Mouse (Mus musculus) embryonic facial prominence, embryonic 11.5 days (tissue): ENCODE data around the gene Tmem212. TPM values are rescaled to one million over a fixed set of nuclear protein-coding genes. Genes with fewer than 3 reads are reported as not detected.

Source experiments
- ATAC-seq: fragments of 200-750 bp; cut with Nextera tagmentation; replicated peaks from 2 replicates; pipeline ENCODE4 v1.8.0; 2017; ENCODE audit warnings: low read depth; ENCODE audit not compliant: insufficient number of reproducible peaks, low FRiP score, low TSS enrichment
- DNase-seq: peaks from one replicate; pipeline ENCODE4 v3.0.0-alpha.2; 2015; ENCODE audit warnings: low spot score
- H3K27ac ChIP-seq: fragments of 300-500 bp; sonication (generic); replicated peaks from 2 replicates; pipeline ENCODE4 v1.5.1; 2014; ENCODE audit warnings: mild to moderate bottlenecking, low read depth, low read length, control low read depth
- H3K27me3 ChIP-seq: fragments of 300-500 bp; sonication (generic); 2 replicates; pipeline ENCODE4 v1.6.1; 2014; ENCODE audit warnings: mild to moderate bottlenecking, low read length, moderate library complexity, mixed read lengths; ENCODE audit not compliant: control insufficient read depth, insufficient read depth
- H3K36me3 ChIP-seq: fragments of 300-500 bp; sonication (generic); replicated peaks from 2 replicates; pipeline ENCODE4 v1.6.1; 2014; ENCODE audit warnings: low read depth, mild to moderate bottlenecking, low read length, moderate library complexity, mixed read lengths; ENCODE audit not compliant: control insufficient read depth, insufficient read depth
- H3K4me1 ChIP-seq: fragments of 300-500 bp; sonication (generic); 2 replicates; pipeline ENCODE4 v1.6.1; 2014; ENCODE audit warnings: low read length, mixed read lengths; ENCODE audit not compliant: control insufficient read depth, insufficient read depth
- H3K4me2 ChIP-seq: fragments of 300-500 bp; sonication (generic); 2 replicates; pipeline ENCODE4 v1.6.1; 2014; ENCODE audit warnings: low read depth, mild to moderate bottlenecking, control low read depth, low read length, moderate library complexity
- H3K4me3 ChIP-seq: fragments of 300-500 bp; sonication (generic); 2 replicates; pipeline ENCODE4 v1.5.1; 2014; ENCODE audit warnings: low read depth, low read length, control low read depth
- H3K9ac ChIP-seq: fragments of 300-500 bp; sonication (generic); replicated peaks from 2 replicates; pipeline ENCODE4 v1.6.1; 2014; ENCODE audit warnings: mild to moderate bottlenecking, control low read depth, low read length
- H3K9me3 ChIP-seq: fragments of 300-500 bp; sonication (generic); replicated peaks from 2 replicates; pipeline ENCODE4 v1.6.1; 2016; ENCODE audit warnings: mild to moderate bottlenecking, low read length, inconsistent platforms, mixed read lengths; ENCODE audit not compliant: control insufficient read depth
- WGBS: fragments of 180-500 bp; shearing (Covaris S2); extraction: QIAGEN DNeasy Blood & Tissue Kit; methylation state at CpG from one replicate; pipeline ENCODE4 v1.1.7; 2014; 5-methylcytosine and 5-hydroxymethylcytosine counted together
- polyA plus RNA-seq: library from polyadenylated mRNA; unstranded; fragments of >200 nt; fragmentation: Nextera tagmentation; extraction: Ambion mirVana; gene quantifications from 2 replicates; pipeline ENCODE4 v1.2.1, GENCODE M21; 2014

Gene Tmem212
- polyA plus RNA-seq, 1 experiment from 2014 or later = not detected

- H3K4me1 ChIP-seq = no peaks in the 10 kb centered on the region
- no peak overlapping the region for H3K4me2 ChIP-seq
- H3K36me3 ChIP-seq = no peaks in the 10 kb centered on the region
- no peak overlapping the region for H3K9ac ChIP-seq
- no peak overlapping the region for H3K27ac ChIP-seq
- ATAC-seq (no peak), DNase-seq (no peak)
- WGBS = 77% methylated on average over 3 of the region's 3 CpGs
- H3K4me3 ChIP-seq = no peak overlapping the region
- no peaks in the 10 kb centered on the region for H3K27me3 ChIP-seq
- H3K9me3 ChIP-seq = no peaks in the 10 kb centered on the region
Observed at GRCm38 (mm10) chr3:27828755-27829154, 67.4 kb downstream of the Tmem212 start.

GRCm38 (mm10) chr3:27827236-27827635 lies 68.9 kb downstream of the Tmem212 start:
- H3K27me3 ChIP-seq = no peaks in the 10 kb centered on the region
- DNase-seq = no peak
- WGBS = 82% methylated on average over 3 of the region's 3 CpGs
- H3K36me3 ChIP-seq = no peaks in the 10 kb centered on the region
- no peak overlapping the region for H3K9ac ChIP-seq
- no peak overlapping the region for H3K4me2 ChIP-seq
- no peak overlapping the region for H3K27ac ChIP-seq
- H3K4me3 ChIP-seq = no peak overlapping the region
- no peak for ATAC-seq
- H3K4me1 ChIP-seq = no peaks in the 10 kb centered on the region
- H3K9me3 ChIP-seq = no peaks in the 10 kb centered on the region

GRCm38 (mm10) chr3:27825985-27826384 lies 70.2 kb downstream of the Tmem212 start:
- no peaks in the 10 kb centered on the region for H3K9me3 ChIP-seq
- H3K27ac ChIP-seq = no peak overlapping the region
- WGBS = 82% methylated on average over 4 of the region's 4 CpGs
- H3K27me3 ChIP-seq = no peaks in the 10 kb centered on the region
- H3K4me2 ChIP-seq = no peak overlapping the region
- no peak overlapping the region for H3K9ac ChIP-seq
- no peak overlapping the region for H3K4me3 ChIP-seq
- ATAC-seq = no peak
- H3K4me1 ChIP-seq = no peaks in the 10 kb centered on the region
- no peak for DNase-seq
- no peaks in the 10 kb centered on the region for H3K36me3 ChIP-seq

Other genes with a start within 250 kb of the Tmem212 start
- gene Fndc3b, start 185.1 kb downstream of the Tmem212 start, polyA plus RNA-seq = 10.5 and 12.7 TPM in 2 replicates
- 2.5 and 3.3 TPM in 2 replicates for gene Pld1, start 42.3 kb upstream of the Tmem212 start, polyA plus RNA-seq